Mouse (Mus musculus) cortical plate, adult 2 months (tissue): Measurements from ENCODE around the gene Dab2ip. TPM values are rescaled to one million over a fixed set of nuclear protein-coding genes. Genes with fewer than 3 reads are reported as not detected.

Experiments
- H3K27ac ChIP-seq: fragments of 200-500 bp; 2 replicates; pipeline ENCODE4 v1.5.1; 2012; ENCODE audit warnings: low read length, control low read depth, inconsistent platforms; ENCODE audit not compliant: insufficient read depth
- H3K4me1 ChIP-seq: fragments of 200-500 bp; 2 replicates; pipeline ENCODE4 v1.6.1; 2011; ENCODE audit warnings: low read length; ENCODE audit not compliant: control insufficient read depth, insufficient read depth
- H3K4me3 ChIP-seq: fragments of 200-500 bp; 2 replicates; pipeline ENCODE4 v1.5.1; 2011; ENCODE audit warnings: mild to moderate bottlenecking, low read length, control low read depth; ENCODE audit not compliant: insufficient read depth
- CTCF ChIP-seq: fragments of 200-500 bp; IDR thresholded peaks from 2 replicates; pipeline ENCODE4 v1.5.1; 2011; ENCODE audit warnings: mild to moderate bottlenecking, control low read depth, low read length; ENCODE audit not compliant: insufficient read depth; ENCODE audit errors: extremely low read depth
- POLR2A ChIP-seq: fragments of 200-500 bp; IDR thresholded peaks from 2 replicates; pipeline ENCODE4 v1.6.1; 2011; ENCODE audit warnings: mild to moderate bottlenecking, low read length, control low read depth; ENCODE audit not compliant: insufficient read depth; ENCODE audit errors: extremely low read depth
- polyA plus RNA-seq: library from polyadenylated mRNA; depleted of rRNA; stranded (reverse); fragments of >200 nt; gene quantifications from 2 replicates; pipeline ENCODE4 v1.2.3, GENCODE M21; 2012

The Dab2ip gene
- polyA plus RNA-seq, 1 experiment = 114 TPM

DNA sequence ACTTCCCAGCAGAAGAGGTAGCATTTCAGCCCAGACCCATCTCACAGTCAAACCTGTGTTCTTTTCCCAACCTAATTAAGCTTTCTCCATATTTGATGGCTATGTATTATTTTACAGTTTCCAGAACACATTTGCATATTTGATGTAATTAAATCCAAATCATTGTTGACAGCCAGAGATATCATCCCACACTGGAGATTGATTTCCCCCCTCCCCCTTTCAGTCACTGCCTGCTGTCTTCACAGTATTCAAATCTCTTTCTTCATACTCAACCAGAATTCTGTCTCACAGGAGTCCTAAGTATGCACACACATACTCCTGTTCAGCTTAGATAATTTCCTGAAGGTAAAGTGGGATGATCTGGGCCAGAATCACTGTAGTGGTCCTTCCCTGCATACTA is 202.8 kb downstream of the Dab2ip start:
- Histone ChIP-seq H3K4me1 (0 out of 2 replicates have a peak, but pooled peaks cover 1% of the 10 kb centered on the region), H3K4me3 (no peak overlapping the region), H3K27ac (no peak overlapping the region)
- TF ChIP-seq POLR2A (no peak), CTCF (no peak)

- Histone ChIP-seq H3K4me1 (0 out of 2 replicates have a peak, but pooled peaks cover 1% of the 10 kb centered on the region), H3K27ac (no peak overlapping the region), H3K4me3 (no peak overlapping the region)
- TF ChIP-seq POLR2A (no peak), CTCF (no peak)
Observed at GRCm38 (mm10) chr2:35761458-35761857, 203.4 kb downstream of the Dab2ip start.

DNA sequence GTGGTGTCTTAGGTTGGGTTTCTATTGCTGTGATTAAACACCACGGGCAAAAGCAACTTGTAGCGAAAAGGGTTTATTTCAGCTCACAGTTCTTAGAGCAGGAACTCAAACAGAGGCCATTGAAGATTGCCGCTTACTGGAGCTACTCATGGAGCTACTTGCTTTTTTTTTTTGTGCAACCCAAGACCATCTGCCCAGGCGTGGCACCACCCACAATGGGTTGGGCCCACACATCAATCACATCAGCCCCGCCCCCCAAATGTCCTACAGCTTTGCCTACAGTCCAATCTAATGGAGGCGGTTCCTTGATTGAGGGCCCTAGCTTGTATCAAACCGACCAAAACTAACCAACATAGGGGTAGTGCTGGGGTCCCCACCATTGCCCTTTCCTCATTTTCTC is 205.8 kb downstream of the Dab2ip start:
- Histone ChIP-seq H3K4me3 (no peak overlapping the region), H3K4me1 (peaks cover 6% of the 10 kb centered on the region), H3K27ac (no peak overlapping the region)
- TF ChIP-seq POLR2A (no peak), CTCF (no peak)

DNA sequence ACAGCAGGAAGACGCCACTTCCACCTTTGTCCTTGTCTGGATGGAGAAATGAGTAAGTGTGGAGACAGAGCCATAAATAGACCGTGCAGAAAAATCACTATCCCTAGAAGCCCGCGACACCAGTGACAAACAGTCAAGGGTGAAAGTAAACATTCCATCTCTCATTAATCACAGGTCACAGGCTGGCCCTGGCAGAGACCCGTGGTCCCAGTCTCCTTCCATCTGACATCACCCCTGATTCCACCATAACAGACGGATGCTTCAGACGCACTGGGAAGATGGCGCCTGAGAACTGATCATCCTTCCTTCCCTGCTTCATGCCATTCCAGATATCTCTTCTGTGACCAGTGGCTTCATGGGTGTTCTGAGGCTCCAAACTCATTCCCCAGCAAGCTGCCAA is 206.3 kb downstream of the Dab2ip start:
- Histone ChIP-seq H3K4me1 (peaks cover 6% of the 10 kb centered on the region), H3K27ac (no peak overlapping the region), H3K4me3 (no peak overlapping the region)
- TF ChIP-seq POLR2A = no peak
- no peak for TF ChIP-seq CTCF

DNA sequence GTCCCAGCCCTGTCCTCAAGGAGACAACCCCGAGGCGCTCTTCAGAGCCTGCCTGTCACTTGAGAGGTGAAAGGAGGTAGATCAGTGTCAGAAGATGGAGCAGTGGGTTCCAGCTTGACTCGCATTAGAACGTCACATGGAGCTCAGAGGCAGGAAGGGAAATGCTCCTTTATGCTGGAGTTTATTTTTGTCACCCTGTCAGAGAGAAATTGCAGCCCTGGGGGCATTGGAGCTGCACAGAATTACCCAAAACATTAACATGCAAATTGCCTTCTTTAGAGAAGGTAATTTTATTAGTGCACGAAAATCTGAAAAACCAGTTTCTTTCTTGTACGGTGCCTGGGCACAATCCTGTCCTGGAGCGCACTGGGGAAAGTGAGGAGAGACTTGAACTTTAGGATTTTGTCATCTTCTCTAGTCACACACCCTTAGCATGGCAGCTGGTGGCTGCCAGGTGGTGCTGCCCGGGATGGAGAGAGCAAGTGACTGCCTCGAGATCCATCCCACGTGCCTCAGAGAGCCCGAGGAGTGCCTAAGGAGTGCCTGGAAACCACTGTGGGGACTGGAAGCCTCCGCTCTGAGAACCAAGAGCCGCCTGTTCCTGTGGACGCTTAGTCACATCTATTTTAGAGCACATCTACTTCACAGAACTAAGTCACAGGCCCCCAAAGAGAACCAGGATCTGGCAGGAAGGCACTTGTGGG is 209.9 kb downstream of the Dab2ip start:
- Histone ChIP-seq H3K27ac (peak overlapping the region; percentile 66), H3K4me3 (no peak overlapping the region), H3K4me1 (peaks cover 10% of the 10 kb centered on the region)
- TF ChIP-seq POLR2A (no peak), CTCF (no peak)

DNA sequence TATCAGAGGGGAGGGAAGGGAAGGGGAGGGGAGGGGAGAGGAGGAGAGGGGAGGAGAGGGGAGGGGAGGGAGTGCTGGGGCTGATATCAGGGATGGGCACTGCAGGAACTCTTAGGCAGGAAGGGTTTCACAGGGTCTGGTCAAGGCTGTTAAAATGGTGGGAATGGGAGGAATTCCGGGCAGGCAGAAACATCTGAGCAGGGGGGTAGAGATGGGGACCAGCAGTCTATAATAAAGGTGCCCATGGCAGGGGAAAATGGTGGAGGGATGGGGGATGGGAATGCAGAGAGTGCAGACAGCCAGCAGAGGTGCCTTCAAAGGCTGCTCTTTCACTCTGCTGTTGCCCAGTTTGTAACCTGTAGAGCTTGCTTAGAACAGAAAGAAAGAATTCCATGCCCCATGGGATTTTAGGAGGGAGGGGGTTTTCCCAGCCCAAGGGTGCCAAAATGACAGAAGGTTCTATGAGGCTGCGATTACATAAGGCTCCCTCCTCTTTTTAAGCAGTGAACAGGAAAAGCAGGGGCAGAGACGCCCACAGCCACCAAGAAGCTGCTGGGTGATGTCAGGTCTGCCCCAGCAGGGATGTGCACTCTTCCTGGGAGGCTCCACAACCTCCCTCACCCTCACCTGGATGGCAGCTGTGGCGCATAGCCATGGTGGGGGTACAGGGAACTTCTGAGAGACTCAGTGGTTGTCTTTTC is 210.6 kb downstream of the Dab2ip start:
- Histone ChIP-seq H3K4me3 (no peak overlapping the region), H3K27ac (peak overlapping the region; percentile 75), H3K4me1 (peaks cover 10% of the 10 kb centered on the region)
- no peak for TF ChIP-seq CTCF
- TF ChIP-seq POLR2A = no peak

GRCm38 (mm10) chr2:35769398-35769797 is 211.3 kb downstream of the Dab2ip start:
- TF ChIP-seq CTCF (no peak), POLR2A (no peak)
- no peak overlapping the region for H3K4me3 ChIP-seq
- peaks cover 10% of the 10 kb centered on the region for H3K4me1 ChIP-seq
- H3K27ac ChIP-seq = peak overlapping the region; percentile 30

GRCm38 (mm10) chr2:35770541-35770940 is 212.5 kb downstream of the Dab2ip start:
- Histone ChIP-seq H3K4me3 (no peak overlapping the region), H3K4me1 (peaks cover 12% of the 10 kb centered on the region), H3K27ac (no peak overlapping the region)
- TF ChIP-seq CTCF (no peak), POLR2A (no peak)

GRCm38 (mm10) chr2:35775651-35776055 is 217.6 kb downstream of the Dab2ip start:
- TF ChIP-seq CTCF = no peak
- TF ChIP-seq POLR2A = no peak
- Histone ChIP-seq H3K4me1 (peaks cover 7% of the 10 kb centered on the region), H3K27ac (0 out of 2 replicates have a peak overlapping the region, but pooled peaks have one; percentile 15), H3K4me3 (no peak overlapping the region)

- H3K27ac ChIP-seq = no peak overlapping the region
- H3K4me3 ChIP-seq = no peak overlapping the region
- TF ChIP-seq CTCF = no peak
- TF ChIP-seq POLR2A = no peak
- H3K4me1 ChIP-seq = peaks cover 6% of the 10 kb centered on the region
Observed at GRCm38 (mm10) chr2:35776935-35777334, 218.9 kb downstream of the Dab2ip start.
